Mouse (Mus musculus): ENCODE data around the gene Tmem106c.
A peak's percentile ranks its signal among the peaks of the same experiment; 100 is the strongest.

Tmem106c gene

GRCm38 (mm10) chr15:97963989-97964835, at the start of gene Tmem106c:
Gene Tmem106c, plus strand, starts transcription at chr15:97964200.
- DNase-seq (ENCODE audit: low read depth, low spot score) = peak; percentile 96

DNA sequence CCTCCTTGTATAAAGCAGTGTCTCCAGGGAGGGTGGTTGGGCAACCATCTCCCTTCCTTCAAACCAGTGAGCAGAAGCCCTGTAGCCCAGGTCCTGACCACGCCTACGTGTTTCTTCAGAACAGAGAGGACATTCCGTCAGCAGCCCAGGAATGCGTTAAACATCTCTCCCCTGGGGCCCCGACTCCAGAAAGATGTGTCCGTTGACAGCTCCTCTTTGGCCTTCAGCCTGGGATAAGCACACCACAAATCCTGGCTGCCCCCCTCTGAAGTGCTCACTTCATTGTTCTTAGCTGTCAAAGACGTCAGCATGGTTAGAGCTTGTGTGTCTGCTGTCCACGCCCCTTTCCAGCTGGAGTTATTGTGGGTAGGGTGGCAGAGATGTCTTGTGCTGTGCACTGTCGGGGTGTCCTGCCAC, 49.7 kb upstream of the Tmem106c start:
- peak; percentile 27 for DNase-seq (ENCODE audit: low read depth, low spot score)

- no peak for DNase-seq (ENCODE audit: low read depth, low spot score)
Observed at GRCm38 (mm10) chr15:97917994-97918393, 46.0 kb upstream of the Tmem106c start.

- no peak for DNase-seq (ENCODE audit: low read depth, low spot score)
Observed at GRCm38 (mm10) chr15:97919217-97919616, 44.8 kb upstream of the Tmem106c start.

- DNase-seq (ENCODE audit: low read depth, low spot score) = peak; percentile 52
Observed at GRCm38 (mm10) chr15:97920306-97920705, 43.7 kb upstream of the Tmem106c start.

DNA sequence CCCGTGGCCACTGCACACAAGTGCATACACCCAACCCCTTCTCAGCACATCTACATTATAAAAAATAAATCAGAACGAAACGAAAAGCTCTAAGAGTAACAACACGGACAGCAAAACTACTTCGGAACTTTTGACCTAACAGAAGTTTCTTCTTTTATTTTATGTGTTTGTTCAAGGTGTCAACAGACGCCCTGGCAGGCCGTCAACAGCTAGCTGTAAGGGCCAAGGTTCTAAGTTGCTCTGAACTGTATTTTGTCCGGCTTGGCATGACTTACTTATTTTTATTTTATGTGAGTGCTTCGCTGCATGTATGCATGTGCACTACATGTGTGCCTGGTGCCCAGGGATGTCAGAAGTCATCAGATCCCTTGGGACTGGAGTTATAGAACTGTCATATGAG, 42.2 kb upstream of the Tmem106c start:
- DNase-seq (ENCODE audit: low read depth, low spot score) = no peak

GRCm38 (mm10) chr15:97922421-97922820, 41.6 kb upstream of the Tmem106c start:
- DNase-seq (ENCODE audit: low read depth, low spot score) = no peak

- DNase-seq (ENCODE audit: low read depth, low spot score) = no peak
Observed at GRCm38 (mm10) chr15:97927018-97927417, 37.0 kb upstream of the Tmem106c start.

DNA sequence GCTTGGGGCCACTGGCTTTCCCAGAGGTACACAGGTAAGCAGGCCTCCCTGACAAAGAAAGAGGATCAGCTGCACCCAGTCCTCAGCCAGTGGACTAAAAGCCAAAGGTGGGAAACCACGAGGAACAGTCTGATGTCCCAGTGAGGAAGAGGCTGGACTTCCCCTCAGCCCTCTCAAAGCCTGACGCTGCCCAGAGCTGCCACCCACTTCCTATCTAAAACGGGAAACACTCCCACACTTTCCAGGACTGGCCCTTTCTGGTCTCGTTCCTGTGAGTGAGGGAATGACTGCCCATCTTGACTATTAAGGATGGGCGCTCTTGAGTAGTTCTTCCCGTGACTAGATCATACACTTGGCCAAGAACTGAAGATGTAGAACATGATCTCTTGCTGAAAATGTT, 36.2 kb upstream of the Tmem106c start:
- DNase-seq (ENCODE audit: low read depth, low spot score) = no peak

- peak; percentile 65 for DNase-seq (ENCODE audit: low read depth, low spot score)
Observed at GRCm38 (mm10) chr15:97929259-97929824, 34.7 kb upstream of the Tmem106c start.

- DNase-seq (ENCODE audit: low read depth, low spot score) = no peak
Observed at GRCm38 (mm10) chr15:97932441-97932840, 31.6 kb upstream of the Tmem106c start.

- no peak for DNase-seq (ENCODE audit: low read depth, low spot score)
Observed at GRCm38 (mm10) chr15:97938580-97938979, 25.4 kb upstream of the Tmem106c start.

- DNase-seq (ENCODE audit: low read depth, low spot score) = no peak
Observed at GRCm38 (mm10) chr15:97940088-97940487, 23.9 kb upstream of the Tmem106c start.

- DNase-seq (ENCODE audit: low read depth, low spot score) = no peak
Observed at GRCm38 (mm10) chr15:97941306-97941705, 22.7 kb upstream of the Tmem106c start.

DNA sequence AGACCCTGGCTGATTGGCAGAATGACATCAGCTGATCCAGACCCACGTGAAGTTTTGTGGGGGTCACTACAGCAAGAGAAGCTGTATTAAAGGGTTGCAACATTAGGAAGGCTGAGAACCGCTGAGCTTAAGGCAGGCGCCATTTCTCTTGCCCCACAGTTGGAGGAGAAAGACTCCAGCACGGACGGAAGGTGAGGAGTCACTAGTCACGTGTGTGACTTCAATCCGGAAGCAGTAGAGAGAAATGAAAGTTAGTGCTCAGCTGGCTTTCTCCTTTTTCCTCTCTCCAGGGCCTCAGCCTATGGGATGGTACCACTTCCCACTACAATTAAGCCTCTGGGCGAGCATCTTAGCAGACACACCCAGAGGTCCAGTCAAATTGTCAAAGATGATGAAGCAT, 21.5 kb upstream of the Tmem106c start:
- DNase-seq (ENCODE audit: low read depth, low spot score) = no peak

DNA sequence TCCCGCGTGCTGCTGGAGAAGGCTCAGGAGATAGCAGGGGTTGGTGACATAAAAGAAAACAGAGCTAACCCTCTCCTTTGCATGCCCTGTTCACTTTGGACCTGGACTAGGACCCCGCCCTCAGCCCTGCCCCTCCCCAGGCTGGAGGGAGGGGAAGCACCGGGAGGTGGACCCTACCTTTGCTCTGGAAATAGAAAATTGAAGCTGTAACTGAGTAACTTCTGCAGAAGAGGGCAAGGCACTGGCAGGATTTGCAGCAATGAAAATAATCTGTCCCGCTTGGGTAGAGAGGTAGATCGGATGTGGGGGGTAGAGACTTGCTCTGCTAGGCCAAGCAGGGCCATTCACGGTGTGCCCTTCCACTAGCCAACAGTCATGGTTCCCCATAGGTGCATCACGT, 20.6 kb upstream of the Tmem106c start:
- no peak for DNase-seq (ENCODE audit: low read depth, low spot score)

GRCm38 (mm10) chr15:97944919-97945574, 19.0 kb upstream of the Tmem106c start:
- DNase-seq (ENCODE audit: low read depth, low spot score) = no peak

GRCm38 (mm10) chr15:97945656-97946315, 18.2 kb upstream of the Tmem106c start:
- no peak for DNase-seq (ENCODE audit: low read depth, low spot score)

GRCm38 (mm10) chr15:97948720-97949119, 15.3 kb upstream of the Tmem106c start:
- DNase-seq (ENCODE audit: low read depth, low spot score) = peak; percentile 48

- DNase-seq (ENCODE audit: low read depth, low spot score) = no peak
Observed at GRCm38 (mm10) chr15:97949706-97950105, 14.3 kb upstream of the Tmem106c start.

DNA sequence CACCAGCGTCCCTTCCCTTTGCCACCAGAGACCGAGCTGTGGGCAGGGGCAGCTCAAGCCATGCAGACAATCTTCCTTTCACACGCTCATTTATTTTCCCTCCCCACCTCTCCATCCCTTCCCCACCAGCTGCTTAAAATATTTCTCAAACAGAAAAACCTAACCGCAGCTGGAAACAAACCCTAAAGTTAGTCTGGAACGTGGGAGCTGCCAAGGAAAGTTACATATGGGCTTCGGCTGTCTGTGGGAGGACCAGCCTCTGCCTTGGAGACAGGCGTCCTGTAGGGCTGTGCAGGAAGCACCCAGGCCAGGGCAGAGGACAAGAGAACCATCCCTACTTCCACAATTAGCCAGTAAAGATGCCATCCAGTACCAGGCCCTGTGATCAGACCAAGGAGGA, 13.8 kb upstream of the Tmem106c start:
- no peak for DNase-seq (ENCODE audit: low read depth, low spot score)

All from ZHBTc4 (cell line).